Mouse (Mus musculus) ES-E14 (cell line): Measurements from ENCODE around the gene Hsf4. TPM values are rescaled to one million over a fixed set of nuclear protein-coding genes. Genes with fewer than 3 reads are reported as not detected.

ENCODE experiments used
- DNase-seq: peaks from one replicate; pipeline ENCODE4 v3.0.0-alpha.2; 2013; ENCODE audit warnings: low read depth, low spot score
- H3K27ac ChIP-seq: 2 replicates; pipeline ENCODE4 v1.5.1; 2012; ENCODE audit warnings: low read depth, mild to moderate bottlenecking, low read length, moderate library complexity, mixed read lengths; ENCODE audit not compliant: poor library complexity, insufficient read depth, severe bottlenecking
- H3K36me3 ChIP-seq: 2 replicates; pipeline ENCODE4 v1.6.1; 2012; ENCODE audit warnings: mild to moderate bottlenecking, low read length, moderate library complexity, mixed read lengths; ENCODE audit not compliant: control insufficient read depth, poor library complexity, insufficient read depth, severe bottlenecking
- H3K4me1 ChIP-seq, 2 experiments: fragments of 150-350 bp in 1 of 2; sonication (generic) in 1 of 2; 2 replicates each; pipeline ENCODE4 v1.6.1; 2012; ENCODE audit warnings: low read length in 2 of 2, mild to moderate bottlenecking in 1 of 2, mixed read lengths in 1 of 2; ENCODE audit not compliant: control insufficient read depth in 2 of 2, insufficient read depth in 2 of 2, poor library complexity in 1 of 2
- H3K4me3 ChIP-seq, 2 experiments: fragments of 150-350 bp in 1 of 2; sonication (generic) in 1 of 2; 2 replicates each; pipeline ENCODE4 v1.5.1; 2012; ENCODE audit warnings: low read length in 2 of 2, low read depth in 1 of 2, mild to moderate bottlenecking in 1 of 2, mixed read lengths in 1 of 2; ENCODE audit not compliant: insufficient read depth in 1 of 2, poor library complexity in 1 of 2, severe bottlenecking in 1 of 2
- H3K9ac ChIP-seq: 2 replicates; pipeline ENCODE4 v1.6.1; 2012; ENCODE audit warnings: low read depth, mild to moderate bottlenecking, low read length, mixed read lengths; ENCODE audit not compliant: poor library complexity, insufficient read depth, severe bottlenecking
- H3K9me3 ChIP-seq: fragments of 150-350 bp; sonication (generic); 2 replicates; pipeline ENCODE4 v1.6.1; 2012; ENCODE audit warnings: low read depth, mild to moderate bottlenecking, low read length; ENCODE audit not compliant: control insufficient read depth, insufficient read depth
- CHD2 ChIP-seq: IDR thresholded peaks from 2 replicates; pipeline ENCODE4 v1.6.1; 2014; ENCODE audit warnings: mild to moderate bottlenecking, low read depth, low read length, inconsistent platforms
- HCFC1 ChIP-seq: IDR thresholded peaks from 2 replicates; pipeline ENCODE4 v1.6.1; 2012; ENCODE audit warnings: low read length, inconsistent platforms, borderline replicate concordance; ENCODE audit not compliant: insufficient read depth
- MAFK ChIP-seq: IDR thresholded peaks from 2 replicates; pipeline ENCODE4 v1.6.1; 2014; ENCODE audit warnings: mild to moderate bottlenecking, low read depth, low read length, inconsistent platforms; ENCODE audit not compliant: insufficient read depth
- ZC3H11A ChIP-seq: IDR thresholded peaks from 2 replicates; pipeline ENCODE4 v1.6.1; 2012; ENCODE audit warnings: low read depth, mild to moderate bottlenecking, inconsistent platforms, low read length, borderline replicate concordance
- ZNF384 ChIP-seq: IDR thresholded peaks from 2 replicates; pipeline ENCODE4 v1.6.1; 2012; ENCODE audit warnings: low read depth, low read length, inconsistent platforms
- in situ Hi-C, 2 experiments: fragments of 600-800 bp; cut with MboI; formaldehyde crosslinking; loops; one replicate each; pipeline ENCODE4 v1.15.1; 2025; ENCODE audit warnings: low sequenced_read_pairs in 2 of 2, inconsistent platforms in 1 of 2; ENCODE audit not compliant: unreplicated experiment in 2 of 2
- total RNA-seq: library from RNA; depleted of rRNA; stranded (reverse); fragments of 300-350 nt; gene quantifications from 2 replicates; pipeline ENCODE4 v1.2.3, GENCODE M21; 2012

Hsf4 gene
- total RNA-seq, 1 experiment, result 0.45 TPM

- in situ Hi-C loops, result no loop called here
- Histone ChIP-seq H3K27ac (no peak overlapping the region), H3K4me1 (peaks cover 0 to 22% of the 10 kb centered on the region in 2 experiments; a peak in 2 of 4 replicates), H3K36me3 (no peaks in the 10 kb centered on the region; the same call in 1 of the 2 replicates), H3K4me3 (no peak overlapping the region), H3K9ac (no peak overlapping the region), H3K9me3 (no peaks in the 10 kb centered on the region)
- no peak for TF ChIP-seq ZNF384
- TF ChIP-seq HCFC1, result no peak
- no peak for TF ChIP-seq CHD2
- TF ChIP-seq MAFK, result no peak
- TF ChIP-seq ZC3H11A, result no peak
- no peak for DNase-seq
These were observed 15.9 kb downstream of the Hsf4 start for GRCm38 (mm10) chr8:105285514-105285913.

GRCm38 (mm10) chr8:105286907-105287306, 17.3 kb downstream of the Hsf4 start:
- DNase-seq, result no peak
- in situ Hi-C loops, result no loop called here
- Histone ChIP-seq H3K9me3 (no peaks in the 10 kb centered on the region), H3K4me3 (no peak overlapping the region), H3K4me1 (peaks cover 0 to 25% of the 10 kb centered on the region in 2 experiments; a peak in 2 of 4 replicates), H3K9ac (no peak overlapping the region), H3K27ac (no peak overlapping the region), H3K36me3 (no peaks in the 10 kb centered on the region; the same call in 1 of the 2 replicates)
- TF ChIP-seq ZNF384, result no peak
- no peak for TF ChIP-seq CHD2
- no peak for TF ChIP-seq ZC3H11A
- no peak for TF ChIP-seq HCFC1
- no peak for TF ChIP-seq MAFK

- in situ Hi-C loops, result no loop called here
- Histone ChIP-seq H3K27ac (no peak overlapping the region), H3K9ac (no peak overlapping the region), H3K4me1 (peaks cover 0 to 29% of the 10 kb centered on the region in 2 experiments; a peak in 2 of 4 replicates), H3K9me3 (no peaks in the 10 kb centered on the region), H3K4me3 (no peak overlapping the region), H3K36me3 (no peaks in the 10 kb centered on the region; the same call in 1 of the 2 replicates)
- DNase-seq, result no peak
- TF ChIP-seq ZNF384, result no peak
- no peak for TF ChIP-seq HCFC1
- no peak for TF ChIP-seq ZC3H11A
- no peak for TF ChIP-seq MAFK
- TF ChIP-seq CHD2, result no peak
These were observed 18.6 kb downstream of the Hsf4 start for GRCm38 (mm10) chr8:105288231-105288630.

- in situ Hi-C loops, result no loop called here
- Histone ChIP-seq H3K4me1 (peaks cover 0 to 26% of the 10 kb centered on the region in 2 experiments; a peak in 2 of 4 replicates), H3K36me3 (no peaks in the 10 kb centered on the region; the same call in 1 of the 2 replicates), H3K4me3 (peak overlapping the region; percentile 76 to 83), H3K27ac (peak overlapping the region; percentile 38; the same call in 1 of the 2 replicates), H3K9ac (peak overlapping the region; percentile 81), H3K9me3 (no peaks in the 10 kb centered on the region)
- TF ChIP-seq MAFK (no peak), CHD2 (peak; percentile 62; the same call in 1 of the 2 replicates), HCFC1 (peak; percentile 53; the same call in 1 of the 2 replicates), ZNF384 (no peak), ZC3H11A (no peak)
- DNase-seq, result peak; percentile 96
These were observed 19.5 kb downstream of the Hsf4 start for GRCm38 (mm10) chr8:105288958-105289732.
